Mouse (Mus musculus) macrophage (primary cell): ENCODE data around the gene Mbnl2. TPM values are rescaled to one million over a fixed set of nuclear protein-coding genes. Genes with fewer than 3 reads are reported as not detected.

Experiments used
- H3K27ac ChIP-seq: fragments of 350-480 bp; formaldehyde crosslinking; 2 replicates; pipeline ENCODE4 v1.9.0; 2021
- H3K36me3 ChIP-seq: fragments of 350-480 bp; formaldehyde crosslinking; 2 replicates; pipeline ENCODE4 v1.9.0; 2021; ENCODE audit errors: inconsistent target
- H3K4me3 ChIP-seq: fragments of 350-480 bp; formaldehyde crosslinking; 2 replicates; pipeline ENCODE4 v1.9.0; 2021; ENCODE audit errors: inconsistent target
- H3K79me2 ChIP-seq: fragments of 350-480 bp; formaldehyde crosslinking; 2 replicates; pipeline ENCODE4 v1.9.0; 2021; ENCODE audit errors: inconsistent target
- WGBS: methylation state at CpG from one replicate; pipeline ENCODE4 v1.1.7; 2026; ENCODE audit warnings: inconsistent platforms; ENCODE audit not compliant: missing documents; 5-methylcytosine and 5-hydroxymethylcytosine counted together
- polyA plus RNA-seq: library from polyadenylated mRNA; stranded (reverse); fragments of 250-400 nt; gene quantifications from 3 replicates; pipeline ENCODE4 v1.2.4, GENCODE M21; 2018; ENCODE audit warnings: inconsistent platforms
- total RNA-seq, 78 experiments: library from RNA; depleted of rRNA; stranded (reverse); fragments of 250-400 nt; gene quantifications; 1 replicate in 9 of 78; 2 replicates in 24 of 78; 3 replicates in 43 of 78; 4 replicates in 2 of 78; pipeline ENCODE4 v1.2.4; 2018; ENCODE audit warnings: inconsistent platforms in 56 of 78

Mbnl2 gene
- 100 to 1,000 TPM; 179 to 628 (median 294) TPM for total RNA-seq (2018; cell fraction: chromatin; rRNA removed)
- total RNA-seq (2018; cell fraction: cytosol; rRNA removed), result 100 to 1,000 TPM; 120 to 196 (median 154) TPM
- total RNA-seq (2018; cell fraction: nucleus; rRNA removed), result 100 to 1,000 TPM; 223 to 633 (median 331) TPM
- polyA plus RNA-seq, result 79.5 to 126 TPM (median 95.4 TPM) in 3 replicates

DNA sequence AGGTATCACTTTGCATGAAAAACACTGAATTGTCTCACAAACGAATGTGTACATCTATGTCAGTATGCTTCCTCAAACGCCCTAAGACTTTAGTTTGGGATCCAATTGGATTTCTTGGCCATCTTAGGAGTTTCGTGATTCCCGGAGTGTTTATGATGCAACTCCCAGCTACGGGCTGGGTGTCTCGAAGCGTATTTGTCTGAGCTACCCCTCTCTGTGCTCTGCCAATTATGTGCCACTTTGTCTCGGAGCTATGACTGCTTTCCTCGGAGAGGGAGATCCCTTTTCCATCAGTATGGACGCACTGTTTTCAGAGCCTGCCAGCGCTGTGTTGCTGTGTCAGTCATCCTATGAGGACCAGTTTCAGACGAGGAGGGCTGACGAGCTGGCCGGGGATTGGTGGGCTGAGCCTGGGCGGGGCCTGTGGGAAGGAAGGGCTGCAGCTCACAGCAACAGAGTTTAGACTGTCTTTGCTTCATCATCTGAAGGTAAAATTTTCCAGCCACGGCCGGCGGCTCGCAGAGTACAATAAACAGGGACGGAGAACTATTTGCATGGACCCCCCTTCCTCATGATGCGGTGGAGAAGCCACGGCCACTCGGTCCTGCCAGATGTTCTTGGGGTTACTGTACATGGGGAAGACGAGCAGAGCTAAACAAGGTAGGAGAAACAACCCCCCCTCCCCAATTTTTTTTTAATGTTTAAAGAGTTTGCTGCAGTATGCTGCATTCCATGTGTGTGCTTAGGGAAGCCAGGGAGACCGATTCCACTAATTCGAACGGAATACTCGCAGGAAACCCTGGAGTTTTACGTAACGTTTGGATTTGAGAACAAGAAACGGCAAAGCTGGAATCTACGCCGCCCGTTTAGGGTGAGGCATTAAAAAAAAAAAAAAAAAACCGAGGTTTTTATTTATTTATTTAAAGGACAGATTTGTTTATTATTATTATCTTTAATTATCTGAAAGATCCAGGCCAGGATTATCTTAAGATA, at the start of gene Mbnl2:
Mbnl2 (plus strand) TSS at position 424 of the 993 bp plus-strand sequence.
- 1% methylated on average over 35 of the region's 35 CpGs for WGBS
- peaks cover 42% of the 10 kb centered on the region for H3K79me2 ChIP-seq
- H3K27ac ChIP-seq, result peak within 1 kb of the TSS; percentile 96
- peak within 1 kb of the TSS; percentile 90 for H3K4me3 ChIP-seq
- no peaks in the 10 kb centered on the region for H3K36me3 ChIP-seq

DNA sequence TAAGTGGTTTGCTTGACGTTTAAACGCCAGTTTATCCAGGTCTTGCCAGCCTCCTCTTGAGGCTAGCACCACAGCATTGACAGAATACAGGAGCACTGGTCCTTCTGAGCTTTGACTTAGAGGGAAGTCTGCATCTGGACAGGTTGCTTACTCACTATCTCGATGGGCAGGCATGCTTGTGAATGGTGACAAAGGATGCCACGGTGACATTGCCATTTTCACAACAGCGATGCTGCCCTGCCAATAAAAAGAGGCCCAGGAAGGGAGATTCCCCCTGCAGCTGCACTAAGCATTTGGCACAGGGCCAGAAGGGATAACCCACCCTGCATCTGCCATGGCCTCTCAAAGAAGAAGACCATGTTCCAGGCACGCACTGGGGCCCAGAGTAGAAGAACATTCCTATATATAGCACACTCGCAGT, 43.4 kb upstream of the Mbnl2 start:
- Histone ChIP-seq H3K4me3 (no peak overlapping the region), H3K36me3 (no peaks in the 10 kb centered on the region), H3K27ac (no peak overlapping the region), H3K79me2 (no peaks in the 10 kb centered on the region)
- 52% methylated on average over 7 of the region's 7 CpGs for WGBS

DNA sequence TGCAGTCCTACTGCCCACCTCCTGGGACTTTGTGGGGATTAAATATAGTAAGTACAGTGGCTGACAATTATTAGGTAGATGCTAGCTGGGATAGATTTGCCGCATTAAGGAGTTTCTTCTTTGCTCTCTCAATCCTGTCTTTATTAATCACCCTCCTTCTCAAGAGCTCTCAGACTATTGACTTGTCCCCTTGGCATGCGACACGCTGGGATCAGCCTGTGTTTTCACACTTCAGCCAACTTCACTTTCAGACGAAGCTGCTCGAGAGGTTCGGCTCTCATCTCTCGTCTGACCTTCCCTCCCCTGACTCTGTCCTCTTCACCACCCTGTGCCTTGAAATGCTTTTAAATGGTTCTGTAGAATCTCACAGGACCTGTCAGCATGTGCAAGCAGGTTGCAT, 39.9 kb upstream of the Mbnl2 start:
- Histone ChIP-seq H3K79me2 (no peaks in the 10 kb centered on the region), H3K27ac (no peak overlapping the region), H3K4me3 (no peak overlapping the region), H3K36me3 (no peaks in the 10 kb centered on the region)
- 92% methylated on average over 7 of the region's 7 CpGs for WGBS

DNA sequence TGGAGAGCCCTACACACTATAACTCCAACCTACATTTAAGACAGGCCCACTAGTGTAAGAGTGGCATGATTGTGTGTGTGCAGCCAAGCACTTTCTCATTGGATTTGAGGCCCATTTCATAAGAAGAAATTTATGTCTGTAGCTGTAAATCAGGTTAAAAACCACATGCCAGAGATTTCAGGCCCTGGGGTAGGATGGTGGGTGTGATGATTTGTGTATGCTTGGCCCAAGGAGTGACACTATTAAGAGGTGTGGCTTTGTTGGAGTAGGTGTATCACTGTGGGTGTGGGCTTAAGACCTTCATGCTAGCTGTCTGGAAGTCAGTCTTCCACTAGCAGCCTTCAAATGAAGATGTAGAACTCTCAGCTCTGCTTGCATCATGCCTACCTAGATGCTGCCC, 37.0 kb upstream of the Mbnl2 start:
- Histone ChIP-seq H3K27ac (no peak overlapping the region), H3K4me3 (no peak overlapping the region), H3K79me2 (no peaks in the 10 kb centered on the region), H3K36me3 (no peaks in the 10 kb centered on the region)

DNA sequence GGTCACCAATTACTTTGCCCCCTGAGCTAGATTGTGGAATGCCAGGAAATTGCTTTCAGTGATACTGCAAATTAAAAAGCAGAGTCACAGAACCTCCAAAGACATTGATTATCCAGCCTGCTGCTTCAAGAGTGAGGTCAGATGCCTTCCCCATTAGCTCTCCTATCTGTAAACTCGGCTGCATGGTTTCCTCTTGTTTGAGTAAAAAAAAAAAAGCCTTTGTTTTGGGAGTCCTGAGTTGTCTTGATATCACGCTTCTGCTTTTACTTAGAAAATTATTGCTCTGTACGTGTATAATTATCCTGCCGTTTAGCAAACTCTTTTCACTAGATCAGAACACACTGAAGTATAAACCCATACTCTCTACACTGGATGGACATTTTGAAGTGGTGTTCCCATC, 35.3 kb upstream of the Mbnl2 start:
- Histone ChIP-seq H3K4me3 (no peak overlapping the region), H3K36me3 (no peaks in the 10 kb centered on the region)
- WGBS, result 12% methylated on average over 4 of the region's 4 CpGs

GRCm38 (mm10) chr14:120242711-120243110, 32.8 kb upstream of the Mbnl2 start:
- Histone ChIP-seq H3K36me3 (no peaks in the 10 kb centered on the region), H3K27ac (no peak overlapping the region), H3K79me2 (no peaks in the 10 kb centered on the region), H3K4me3 (no peak overlapping the region)
- WGBS, result 100% methylated on average over 2 of the region's 5 CpGs

More for the DNA sequence above, 35.3 kb upstream of the Mbnl2 start:
- no peaks in the 10 kb centered on the region for H3K79me2 ChIP-seq
- H3K27ac ChIP-seq, result no peak overlapping the region

DNA sequence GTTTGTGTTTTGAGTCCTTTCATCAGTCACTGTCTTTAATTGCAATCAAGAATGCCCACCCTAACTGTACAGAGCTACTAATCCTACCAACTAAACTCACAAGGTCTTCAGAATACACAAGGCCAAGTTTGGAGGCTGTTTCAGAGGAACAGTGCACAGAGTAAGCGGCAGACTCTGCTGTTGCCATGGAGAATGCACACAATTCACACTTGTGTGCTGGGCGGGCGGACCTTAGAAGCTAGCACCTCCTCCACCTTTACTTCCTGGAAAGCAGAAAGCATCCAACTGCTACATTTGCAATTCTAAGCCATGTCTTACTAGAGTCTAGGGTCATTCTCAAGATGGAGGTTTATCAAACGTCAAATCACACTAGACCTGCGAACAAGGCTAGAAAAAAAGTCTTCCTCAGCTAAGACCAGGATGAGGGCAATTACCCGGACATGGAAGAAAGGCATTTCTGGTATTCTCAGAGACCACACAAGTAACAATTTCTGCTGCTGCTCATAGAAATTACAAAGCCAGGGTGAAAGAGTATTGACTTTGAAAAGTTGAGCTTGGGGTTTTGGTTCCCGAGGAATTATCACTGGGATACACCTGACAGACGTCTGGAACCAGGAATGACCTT, 30.3 kb upstream of the Mbnl2 start:
- H3K79me2 ChIP-seq, result no peaks in the 10 kb centered on the region
- H3K36me3 ChIP-seq, result no peaks in the 10 kb centered on the region
- no peak overlapping the region for H3K4me3 ChIP-seq
- H3K27ac ChIP-seq, result no peak overlapping the region
- 91% methylated on average over 8 of the region's 8 CpGs for WGBS

DNA sequence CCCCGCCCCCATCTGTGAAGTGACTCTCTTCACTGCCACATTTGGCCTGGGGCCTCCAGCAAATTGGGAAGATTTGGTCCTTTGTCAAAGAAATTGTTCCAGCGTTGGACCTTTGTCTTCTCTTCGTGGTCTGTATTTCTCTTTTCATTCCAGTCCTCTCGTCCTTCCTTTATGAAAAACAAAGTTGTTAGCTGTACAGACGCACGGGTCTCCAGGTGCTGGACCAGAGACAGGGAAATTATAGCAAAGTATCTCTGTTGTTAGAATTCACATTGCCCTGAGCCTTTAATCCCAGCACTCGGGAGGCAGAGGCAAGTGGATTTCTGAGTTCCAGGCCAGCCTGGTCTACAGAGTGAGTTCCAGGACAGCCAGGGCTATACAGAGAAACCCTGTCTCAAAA, 22.1 kb upstream of the Mbnl2 start:
- Histone ChIP-seq H3K4me3 (no peak overlapping the region), H3K27ac (no peak overlapping the region), H3K36me3 (no peaks in the 10 kb centered on the region), H3K79me2 (no peaks in the 10 kb centered on the region)
- 92% methylated on average over 7 of the region's 7 CpGs for WGBS

GRCm38 (mm10) chr14:120256146-120256545, 19.3 kb upstream of the Mbnl2 start:
- H3K79me2 ChIP-seq, result no peaks in the 10 kb centered on the region
- WGBS, result no CpG with 5 or more reads among the region's 2 CpGs
- H3K36me3 ChIP-seq, result no peaks in the 10 kb centered on the region
- no peak overlapping the region for H3K27ac ChIP-seq
- H3K4me3 ChIP-seq, result no peak overlapping the region

DNA sequence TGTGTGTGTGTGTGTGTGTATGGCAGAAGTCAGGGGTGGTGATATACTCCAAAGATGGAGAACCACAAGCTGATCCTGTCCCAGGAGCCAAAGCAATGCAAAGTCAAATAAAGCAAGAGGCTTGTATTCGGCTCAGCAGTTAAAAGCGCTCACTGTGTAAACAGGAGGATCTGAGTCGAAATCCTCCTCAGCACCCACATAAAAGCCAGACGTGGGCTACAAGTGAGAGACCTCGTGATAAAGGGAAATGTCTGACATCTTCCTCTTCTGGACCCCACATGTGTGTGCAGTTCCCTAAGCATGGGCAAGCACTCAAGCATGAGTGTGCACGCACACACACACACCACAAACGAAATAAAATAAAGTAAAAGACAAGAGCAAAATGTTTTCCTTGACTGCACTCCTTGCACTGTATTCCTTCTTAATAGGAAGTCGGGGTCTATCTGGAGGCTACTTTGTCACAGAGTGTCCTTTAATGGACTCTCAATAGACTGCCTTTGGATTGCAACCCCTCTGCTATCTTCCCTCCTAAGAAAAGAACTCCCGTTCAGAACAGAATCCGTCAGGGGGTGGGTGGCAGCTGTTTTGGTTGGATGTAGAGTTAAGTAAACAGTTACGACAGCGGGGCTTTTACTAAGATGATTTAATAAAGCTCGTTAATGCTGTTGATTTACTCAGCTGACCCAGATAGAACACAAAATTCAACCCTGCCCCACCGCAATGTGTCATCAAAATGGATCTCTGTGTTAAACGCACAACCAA, 18.7 kb upstream of the Mbnl2 start:
- Histone ChIP-seq H3K4me3 (no peak overlapping the region), H3K27ac (no peak overlapping the region), H3K79me2 (no peaks in the 10 kb centered on the region), H3K36me3 (no peaks in the 10 kb centered on the region)
- 83% methylated on average over 15 of the region's 15 CpGs for WGBS

DNA sequence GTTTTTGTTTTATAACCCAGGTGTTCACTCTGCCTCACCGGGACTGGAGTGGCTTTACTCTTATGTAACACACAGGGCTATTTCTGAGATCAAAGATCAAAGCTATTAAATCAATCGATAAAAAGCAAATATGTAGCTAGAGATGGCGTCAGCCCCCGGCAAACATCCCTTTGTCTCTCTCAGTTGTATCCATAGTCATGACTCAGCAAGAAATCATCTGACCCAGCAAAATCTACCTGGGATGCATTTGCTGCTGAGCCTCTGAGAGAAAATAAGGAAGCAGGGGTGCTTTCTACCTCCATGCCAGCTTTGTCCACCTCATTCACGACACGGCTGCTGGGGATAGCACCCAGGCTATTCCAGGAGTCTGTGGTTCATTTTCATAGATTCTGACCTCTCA, 18.0 kb upstream of the Mbnl2 start:
- WGBS, result 88% methylated on average over 6 of the region's 6 CpGs

DNA sequence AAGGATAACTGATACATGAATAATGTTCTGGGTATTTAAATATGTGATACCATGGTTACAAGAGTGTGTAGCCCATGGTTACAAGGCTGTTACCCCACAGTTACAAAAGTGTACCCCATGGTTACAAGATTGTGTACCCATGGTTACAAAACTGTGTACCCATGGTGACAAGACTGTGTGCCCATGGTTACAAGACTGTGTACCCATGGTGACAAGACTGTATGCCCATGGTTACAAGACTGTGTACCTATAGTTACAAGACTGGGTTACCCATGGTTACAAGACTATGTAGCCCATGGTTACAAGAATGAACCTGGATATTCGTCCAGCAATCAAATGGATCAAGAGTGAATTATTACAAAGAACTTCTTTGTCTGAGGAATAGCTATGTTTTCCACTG, 16.0 kb upstream of the Mbnl2 start:
- 94% methylated on average over 1 of the region's 1 CpGs for WGBS
- no peak overlapping the region for H3K27ac ChIP-seq
- no peak overlapping the region for H3K4me3 ChIP-seq
- H3K79me2 ChIP-seq, result no peaks in the 10 kb centered on the region
- H3K36me3 ChIP-seq, result no peaks in the 10 kb centered on the region

More for the DNA sequence above, 18.0 kb upstream of the Mbnl2 start:
- H3K4me3 ChIP-seq, result no peak overlapping the region
- H3K79me2 ChIP-seq, result no peaks in the 10 kb centered on the region
- no peaks in the 10 kb centered on the region for H3K36me3 ChIP-seq
- H3K27ac ChIP-seq, result no peak overlapping the region

DNA sequence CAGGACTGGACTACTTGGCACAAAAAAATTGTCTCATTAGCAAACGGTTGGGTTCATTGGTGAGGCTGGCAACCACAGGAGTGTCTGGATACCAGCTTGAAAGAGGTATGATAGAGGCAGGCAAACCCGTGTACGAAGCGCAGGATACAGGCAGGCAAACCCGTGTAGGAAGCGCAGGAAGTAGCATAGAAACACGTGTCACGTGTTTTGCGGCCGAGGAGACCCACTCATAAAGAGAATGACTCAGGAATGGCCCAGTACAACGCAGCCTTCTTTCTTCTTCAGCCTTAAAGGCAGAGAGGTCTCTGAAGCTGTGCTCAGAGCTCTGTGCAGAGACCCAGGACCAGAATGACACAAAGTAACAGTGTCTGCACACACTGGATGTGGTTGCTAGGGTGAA, 13.9 kb upstream of the Mbnl2 start:
- H3K27ac ChIP-seq, result no peak overlapping the region
- no peak overlapping the region for H3K4me3 ChIP-seq
- no peaks in the 10 kb centered on the region for H3K36me3 ChIP-seq
- WGBS, result 91% methylated on average over 11 of the region's 11 CpGs
- H3K79me2 ChIP-seq, result no peaks in the 10 kb centered on the region

DNA sequence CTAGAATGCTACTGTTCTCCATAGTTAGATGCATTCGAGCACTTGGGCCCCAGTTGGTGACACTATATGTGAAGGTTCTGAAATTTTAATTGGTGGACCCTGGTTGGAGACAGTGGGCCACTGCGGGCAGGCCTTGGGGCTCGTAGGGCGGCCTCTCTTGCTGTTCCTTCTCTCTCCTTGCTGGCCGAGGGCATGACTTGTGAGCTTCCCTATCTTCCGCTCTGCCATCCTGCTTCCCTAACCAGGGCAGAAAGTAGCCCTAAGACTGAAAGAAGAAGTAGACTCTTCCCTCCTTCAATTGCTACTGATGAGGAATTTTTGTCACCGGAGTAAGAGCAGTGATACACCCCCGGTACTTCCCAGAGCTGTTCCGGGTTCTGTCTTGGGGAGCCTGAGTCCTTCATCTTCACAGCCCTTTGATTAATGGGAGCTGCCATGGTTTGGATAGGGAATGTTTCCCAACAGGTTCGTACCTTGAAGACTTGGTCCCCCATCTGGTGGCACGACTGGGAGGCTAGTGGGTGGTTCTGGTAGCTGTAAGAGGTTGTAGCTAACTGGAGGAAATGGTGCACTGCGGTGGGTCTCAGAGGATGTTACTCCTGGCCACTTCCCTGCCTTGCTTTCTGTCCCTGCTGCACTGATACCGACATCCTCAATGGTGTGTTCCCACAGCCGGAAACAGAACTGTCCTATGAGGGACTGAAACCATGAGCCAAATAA, 12.6 kb upstream of the Mbnl2 start:
- Histone ChIP-seq H3K4me3 (no peak overlapping the region), H3K36me3 (no peaks in the 10 kb centered on the region), H3K79me2 (no peaks in the 10 kb centered on the region), H3K27ac (peak overlapping the region; percentile 48)
- 62% methylated on average over 14 of the region's 14 CpGs for WGBS
